Mouse (Mus musculus): Measurements from ENCODE around the gene Capn5. TPM values are rescaled to one million over a fixed set of nuclear protein-coding genes. Genes with fewer than 3 reads are reported as not detected.

The Capn5 gene
- polyA plus RNA-seq, 1 experiment from 2014 or later: 9.4 TPM

- peaks cover 62% of the 10 kb centered on the region for H3K4me1 ChIP-seq
- peaks cover 7% of the 10 kb centered on the region; the same call in 1 of the 2 replicates for H3K27me3 ChIP-seq (ENCODE audit: insufficient read depth, poor library complexity, severe bottlenecking)
- peak overlapping the region; percentile 71 for H3K27ac ChIP-seq
- no peaks in the 10 kb centered on the region for H3K36me3 ChIP-seq
- WGBS: 75% methylated on average over 8 of the region's 8 CpGs
- H3K4me3 ChIP-seq: no peak overlapping the region
- no peak for DNase-seq (ENCODE audit: low spot score)
- no peaks in the 10 kb centered on the region for H3K9me3 ChIP-seq
Measured at GRCm38 (mm10) chr7:98172661-98173060, 5.4 kb downstream of the Capn5 start.

GRCm38 (mm10) chr7:98171141-98172073 lies 6.7 kb downstream of the Capn5 start:
- 44% methylated on average over 6 of the region's 6 CpGs for WGBS
- Histone ChIP-seq H3K4me1 (peaks cover 49% of the 10 kb centered on the region), H3K27ac (peak overlapping the region; percentile 71), H3K27me3 (ENCODE audit: insufficient read depth, poor library complexity, severe bottlenecking) (no peaks in the 10 kb centered on the region), H3K36me3 (no peaks in the 10 kb centered on the region), H3K4me3 (no peak overlapping the region), H3K9me3 (no peaks in the 10 kb centered on the region)
- DNase-seq (ENCODE audit: low spot score): peak; percentile 89

- H3K9me3 ChIP-seq: no peaks in the 10 kb centered on the region
- H3K36me3 ChIP-seq: no peaks in the 10 kb centered on the region
- DNase-seq (ENCODE audit: low spot score): peak; percentile 74
- H3K27ac ChIP-seq: peak overlapping the region; percentile 83
- H3K4me1 ChIP-seq: peaks cover 44% of the 10 kb centered on the region
- 58% methylated on average over 10 of the region's 10 CpGs for WGBS
- no peak overlapping the region for H3K4me3 ChIP-seq
- no peaks in the 10 kb centered on the region for H3K27me3 ChIP-seq (ENCODE audit: insufficient read depth, poor library complexity, severe bottlenecking)
Measured at GRCm38 (mm10) chr7:98164999-98165528, 13.0 kb downstream of the Capn5 start.

- Histone ChIP-seq H3K4me3 (no peak overlapping the region), H3K27ac (peak overlapping the region; percentile 83), H3K27me3 (ENCODE audit: insufficient read depth, poor library complexity, severe bottlenecking) (no peaks in the 10 kb centered on the region), H3K4me1 (peaks cover 50% of the 10 kb centered on the region), H3K36me3 (no peaks in the 10 kb centered on the region), H3K9me3 (no peaks in the 10 kb centered on the region)
- DNase-seq (ENCODE audit: low spot score): peak; percentile 70
- 79% methylated on average over 9 of the region's 9 CpGs for WGBS
Measured at GRCm38 (mm10) chr7:98164382-98164998, 13.6 kb downstream of the Capn5 start.

- peaks cover 58% of the 10 kb centered on the region for H3K4me1 ChIP-seq
- H3K9me3 ChIP-seq: no peaks in the 10 kb centered on the region
- no peaks in the 10 kb centered on the region for H3K36me3 ChIP-seq
- no peak overlapping the region for H3K4me3 ChIP-seq
- no peak overlapping the region for H3K27ac ChIP-seq
- no peaks in the 10 kb centered on the region for H3K27me3 ChIP-seq (ENCODE audit: insufficient read depth, poor library complexity, severe bottlenecking)
- 42% methylated on average over 3 of the region's 3 CpGs for WGBS
- DNase-seq (ENCODE audit: low spot score): no peak
Measured at GRCm38 (mm10) chr7:98163700-98164099, 14.4 kb downstream of the Capn5 start.

GRCm38 (mm10) chr7:98162239-98162638 lies 15.8 kb downstream of the Capn5 start:
- DNase-seq (ENCODE audit: low spot score): no peak
- peak overlapping the region; percentile 80; the same call in 1 of the 2 replicates for H3K27ac ChIP-seq
- peaks cover 69% of the 10 kb centered on the region for H3K4me1 ChIP-seq

GRCm38 (mm10) chr7:98160041-98160740 lies 17.9 kb downstream of the Capn5 start:
- Histone ChIP-seq H3K27ac (peak overlapping the region; percentile 80), H3K4me3 (0 out of 2 replicates have a peak overlapping the region, but pooled peaks have one; percentile 6), H3K27me3 (ENCODE audit: insufficient read depth, poor library complexity, severe bottlenecking) (no peaks in the 10 kb centered on the region), H3K9me3 (no peaks in the 10 kb centered on the region), H3K36me3 (no peaks in the 10 kb centered on the region), H3K4me1 (peaks cover 85% of the 10 kb centered on the region)
- 39% methylated on average over 8 of the region's 8 CpGs for WGBS
- DNase-seq (ENCODE audit: low spot score): no peak

More at GRCm38 (mm10) chr7:98162239-98162638, 15.8 kb downstream of the Capn5 start:
- Histone ChIP-seq H3K36me3 (no peaks in the 10 kb centered on the region), H3K9me3 (no peaks in the 10 kb centered on the region), H3K4me3 (no peak overlapping the region), H3K27me3 (ENCODE audit: insufficient read depth, poor library complexity, severe bottlenecking) (no peaks in the 10 kb centered on the region)
- WGBS: 70% methylated on average over 6 of the region's 6 CpGs

GRCm38 (mm10) chr7:98158481-98158880 lies 19.6 kb downstream of the Capn5 start:
- Histone ChIP-seq H3K27me3 (ENCODE audit: insufficient read depth, poor library complexity, severe bottlenecking) (no peaks in the 10 kb centered on the region), H3K9me3 (no peaks in the 10 kb centered on the region), H3K4me3 (no peak overlapping the region), H3K4me1 (peaks cover 79% of the 10 kb centered on the region), H3K36me3 (no peaks in the 10 kb centered on the region), H3K27ac (peak overlapping the region; percentile 80; the same call in 1 of the 2 replicates)
- 37% methylated on average over 8 of the region's 8 CpGs for WGBS
- DNase-seq (ENCODE audit: low spot score): no peak

- no peak for DNase-seq (ENCODE audit: low spot score)
- H3K4me3 ChIP-seq: no peak overlapping the region
- no peaks in the 10 kb centered on the region for H3K36me3 ChIP-seq
- H3K27me3 ChIP-seq (ENCODE audit: insufficient read depth, poor library complexity, severe bottlenecking): no peaks in the 10 kb centered on the region
- peaks cover 83% of the 10 kb centered on the region for H3K4me1 ChIP-seq
- WGBS: 46% methylated on average over 5 of the region's 5 CpGs
- H3K9me3 ChIP-seq: no peaks in the 10 kb centered on the region
- peak overlapping the region; percentile 38; the same call in 1 of the 2 replicates for H3K27ac ChIP-seq
Measured at GRCm38 (mm10) chr7:98157636-98158332, 20.3 kb downstream of the Capn5 start.

GRCm38 (mm10) chr7:98156280-98156665 lies 21.8 kb downstream of the Capn5 start:
- DNase-seq (ENCODE audit: low spot score): no peak
- Histone ChIP-seq H3K9me3 (no peaks in the 10 kb centered on the region), H3K27me3 (ENCODE audit: insufficient read depth, poor library complexity, severe bottlenecking) (no peaks in the 10 kb centered on the region), H3K4me3 (peak overlapping the region; percentile 20; the same call in 1 of the 2 replicates), H3K27ac (peak overlapping the region; percentile 74), H3K36me3 (no peaks in the 10 kb centered on the region), H3K4me1 (peaks cover 82% of the 10 kb centered on the region)
- WGBS: 26% methylated on average over 2 of the region's 3 CpGs

- Histone ChIP-seq H3K27me3 (ENCODE audit: insufficient read depth, poor library complexity, severe bottlenecking) (no peaks in the 10 kb centered on the region), H3K9me3 (no peaks in the 10 kb centered on the region), H3K4me1 (peaks cover 80% of the 10 kb centered on the region), H3K27ac (peak overlapping the region; percentile 74), H3K4me3 (peak overlapping the region; percentile 20; the same call in 1 of the 2 replicates), H3K36me3 (no peaks in the 10 kb centered on the region)
- DNase-seq (ENCODE audit: low spot score): peak; percentile 92
- WGBS: 9% methylated on average over 7 of the region's 8 CpGs
Measured at GRCm38 (mm10) chr7:98155546-98156279, 22.4 kb downstream of the Capn5 start.

All from heart, embryonic 10.5 days (tissue).